Mouse (Mus musculus): ENCODE results near the gene Dtnbp1.

Gene Dtnbp1

DNA sequence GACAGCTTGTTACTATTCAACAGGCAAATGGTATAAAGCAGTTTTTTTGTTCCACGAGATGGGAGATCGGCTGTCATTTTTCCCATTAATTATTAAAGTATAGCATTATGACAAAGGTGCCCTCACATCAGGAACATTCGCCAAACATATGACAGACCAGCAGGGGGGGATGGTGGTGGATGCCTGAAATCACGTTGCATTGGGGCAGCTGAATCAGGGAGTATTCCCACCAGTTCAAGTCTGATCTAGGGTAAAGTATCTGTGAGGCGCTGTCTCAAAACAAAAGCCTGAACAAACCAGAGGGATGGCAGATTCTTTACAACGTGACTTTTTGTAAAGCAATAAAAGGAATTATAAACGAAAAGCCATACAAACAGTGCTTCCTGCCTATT, 1.1 kb downstream of the Dtnbp1 start:
- peak; percentile 48 for DNase-seq

DNA sequence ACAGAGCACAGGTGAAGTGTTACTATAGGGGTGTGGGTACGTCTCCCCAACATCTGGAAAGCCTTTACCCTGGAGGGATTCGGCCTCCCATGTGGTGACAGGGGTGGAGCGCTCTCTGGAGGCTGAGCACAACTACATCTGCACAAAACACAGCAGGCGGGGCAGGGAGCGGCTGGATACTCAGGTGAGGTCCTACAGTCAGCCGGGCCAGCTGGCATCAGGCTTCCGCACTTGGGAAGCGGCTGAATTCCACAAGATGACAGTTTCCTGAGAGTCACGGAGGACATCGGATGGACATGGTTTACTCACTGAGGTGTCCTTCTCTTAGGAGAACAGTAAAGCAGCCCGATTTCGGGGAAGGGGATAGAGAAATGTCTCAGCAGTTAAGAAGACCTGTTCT, 2.7 kb downstream of the Dtnbp1 start:
- no peak for DNase-seq

DNA sequence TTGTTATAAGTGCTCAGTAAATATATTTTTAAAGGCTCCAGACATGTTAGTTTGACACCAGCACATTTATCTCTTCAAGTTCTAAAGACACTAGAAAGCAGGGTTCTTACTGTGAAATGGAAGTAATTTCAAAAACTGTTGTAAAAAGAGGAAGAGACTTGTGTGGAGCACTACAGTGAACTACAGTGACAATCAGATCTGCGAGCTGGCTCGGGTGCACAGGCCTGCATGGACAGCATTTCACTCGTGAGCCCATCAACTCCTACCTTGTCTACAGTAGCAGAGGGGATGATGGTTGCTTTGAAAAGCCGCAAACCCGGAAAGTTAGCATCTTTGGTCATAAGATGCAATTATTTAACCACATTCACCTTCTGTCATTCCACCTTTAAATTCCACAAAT, 5.6 kb downstream of the Dtnbp1 start:
- DNase-seq = no peak

DNA sequence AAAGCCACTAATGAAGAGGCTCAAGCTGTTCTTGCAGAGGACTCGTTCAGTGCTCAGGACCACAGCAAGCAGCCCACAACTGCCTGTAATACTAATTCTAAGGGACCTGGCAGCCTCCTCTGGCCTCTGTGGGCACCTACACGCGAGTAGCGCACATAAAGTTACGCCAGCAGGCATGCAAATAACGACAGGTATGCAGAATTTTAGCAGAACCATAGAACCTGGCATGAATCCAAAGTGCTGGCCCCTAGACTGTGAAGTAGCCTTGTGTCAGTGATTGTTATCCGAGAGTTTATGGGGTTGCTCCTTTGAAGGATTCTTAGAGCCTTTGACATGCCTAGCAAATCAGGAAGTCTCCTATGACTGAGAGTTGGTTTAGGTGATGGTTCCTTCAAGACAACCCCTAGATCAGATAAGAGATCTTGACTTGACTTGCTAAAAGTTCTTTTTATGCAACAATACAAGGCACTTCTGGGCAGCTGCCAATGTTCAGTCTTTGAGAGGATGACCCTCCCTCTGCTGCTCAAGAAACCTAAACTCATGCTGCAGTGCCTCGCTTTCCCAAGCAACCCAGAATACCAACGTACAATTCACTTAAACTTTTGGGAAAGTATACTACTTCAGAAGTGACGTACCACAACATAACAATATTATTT, 9.3 kb downstream of the Dtnbp1 start:
- peak; percentile 27 for DNase-seq

DNA sequence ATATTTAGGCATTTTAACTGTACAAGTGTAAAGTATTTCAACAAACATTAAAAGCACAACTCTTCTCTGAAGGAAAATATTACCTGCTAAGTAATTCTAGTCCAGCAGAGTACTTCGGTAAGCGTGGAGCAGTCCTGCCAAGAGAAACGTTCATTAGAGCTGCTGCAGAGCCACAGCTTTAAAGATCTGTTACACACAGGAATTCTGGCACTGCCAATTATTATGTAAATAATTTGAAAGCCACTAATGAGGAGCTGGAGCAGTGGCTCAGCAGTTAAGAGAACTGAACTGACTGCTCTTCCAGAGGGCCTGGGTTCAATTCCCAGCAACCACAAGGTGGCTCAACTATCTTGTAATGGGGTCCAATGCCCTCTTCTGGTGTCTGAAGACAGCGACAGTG, 10.0 kb downstream of the Dtnbp1 start:
- DNase-seq = no peak

DNA sequence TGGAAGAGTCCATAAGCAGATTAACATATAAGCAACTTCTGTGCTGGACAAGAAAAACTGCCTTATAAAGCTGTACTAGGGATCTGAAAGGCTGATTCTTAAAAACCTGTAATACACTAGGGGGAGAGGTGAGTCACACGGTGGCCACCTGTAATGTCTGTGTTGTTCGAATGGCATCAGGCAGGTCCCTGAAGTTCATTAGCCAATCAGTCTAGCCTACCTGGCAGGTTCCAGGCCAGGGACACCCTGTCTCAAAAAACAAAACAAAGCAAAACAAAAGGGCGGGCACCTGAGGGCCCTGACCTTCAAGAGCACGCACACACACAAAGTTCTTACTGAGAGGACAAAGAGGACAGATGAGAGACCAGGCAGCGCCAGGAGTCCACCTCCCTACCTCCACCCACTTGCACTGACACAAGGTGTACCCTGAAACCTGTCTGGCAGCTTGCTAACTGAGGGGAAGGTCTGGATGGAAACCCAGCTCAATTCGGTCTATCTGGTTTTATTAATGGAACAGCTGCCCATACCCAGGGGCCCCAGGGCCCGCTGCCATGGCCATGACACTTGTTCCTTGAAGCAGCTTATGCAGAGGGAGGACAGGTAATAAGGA, 11.8 kb downstream of the Dtnbp1 start:
- no peak for DNase-seq

DNA sequence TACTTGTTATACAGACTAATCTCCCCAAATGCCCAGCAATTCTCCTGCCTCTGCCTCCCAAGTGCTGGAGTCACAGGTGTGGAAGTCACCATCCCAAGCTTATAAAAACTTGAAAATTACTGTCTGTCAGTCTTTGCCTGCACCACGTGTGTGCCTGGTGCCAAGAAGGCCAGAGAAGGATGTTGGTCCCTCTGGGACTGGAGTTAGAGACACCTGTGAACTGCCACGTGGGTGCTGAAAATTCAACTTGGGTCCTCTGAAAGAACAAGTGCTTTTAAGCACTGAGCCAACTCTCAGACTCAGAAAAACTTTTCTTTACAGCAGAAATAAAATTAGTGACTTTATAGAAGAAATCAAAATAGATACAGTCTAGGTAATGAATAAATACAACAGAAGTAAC, 15.6 kb downstream of the Dtnbp1 start:
- no peak for DNase-seq

DNA sequence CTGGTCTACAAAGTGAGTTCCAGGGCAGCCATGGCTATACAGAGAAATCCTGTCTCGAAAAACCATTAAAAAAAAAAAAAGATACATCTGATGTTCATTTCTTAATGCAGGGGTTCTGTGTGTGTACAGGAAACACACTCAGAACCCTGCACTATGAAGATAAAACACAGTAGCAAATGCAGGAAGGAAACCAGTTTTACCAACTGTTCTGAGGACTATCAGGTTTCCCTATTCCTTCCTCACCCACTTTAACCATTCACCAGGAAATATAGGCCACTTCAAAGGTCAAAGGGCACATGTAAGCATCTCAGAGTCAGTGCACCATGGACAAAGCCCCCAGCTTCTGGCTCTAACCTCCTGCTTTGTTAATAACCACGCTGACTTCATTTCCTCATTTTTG, 16.6 kb downstream of the Dtnbp1 start:
- no peak for DNase-seq

DNA sequence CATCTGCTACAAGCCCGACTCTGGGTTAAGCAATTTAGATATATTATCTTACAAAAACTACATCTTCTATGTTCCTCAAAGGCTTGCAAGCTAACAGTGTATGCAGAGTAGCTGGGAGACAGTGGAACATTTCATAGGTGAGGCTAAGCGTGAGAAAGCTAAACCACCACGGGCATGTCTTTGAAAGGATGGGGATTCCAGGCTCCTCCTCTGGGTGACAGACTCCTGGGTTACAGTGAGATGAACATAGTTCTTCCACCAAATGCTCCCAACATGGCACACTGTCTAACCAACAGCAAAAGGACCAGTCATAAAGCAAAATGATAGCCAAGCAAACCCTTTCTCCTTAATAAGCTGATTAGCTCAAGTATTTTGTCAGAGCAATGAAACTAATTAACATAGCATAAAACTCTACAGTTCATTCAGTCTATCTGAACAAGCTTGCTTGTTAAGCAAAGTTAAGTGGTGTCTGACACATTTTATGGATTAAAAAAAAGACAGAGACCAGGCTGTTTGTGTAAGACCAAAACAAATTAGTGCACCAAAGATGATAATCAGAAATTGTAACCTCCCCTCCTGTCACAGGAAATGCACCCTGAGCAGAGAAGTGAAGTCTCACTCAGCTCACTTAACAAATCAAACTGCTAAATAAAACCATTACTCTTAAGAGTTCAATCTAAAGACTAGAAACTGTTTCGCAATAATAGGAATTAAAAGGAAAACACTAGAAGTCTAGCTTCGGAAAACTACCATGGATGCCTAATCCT, 18.1 kb downstream of the Dtnbp1 start:
- DNase-seq = no peak

DNA sequence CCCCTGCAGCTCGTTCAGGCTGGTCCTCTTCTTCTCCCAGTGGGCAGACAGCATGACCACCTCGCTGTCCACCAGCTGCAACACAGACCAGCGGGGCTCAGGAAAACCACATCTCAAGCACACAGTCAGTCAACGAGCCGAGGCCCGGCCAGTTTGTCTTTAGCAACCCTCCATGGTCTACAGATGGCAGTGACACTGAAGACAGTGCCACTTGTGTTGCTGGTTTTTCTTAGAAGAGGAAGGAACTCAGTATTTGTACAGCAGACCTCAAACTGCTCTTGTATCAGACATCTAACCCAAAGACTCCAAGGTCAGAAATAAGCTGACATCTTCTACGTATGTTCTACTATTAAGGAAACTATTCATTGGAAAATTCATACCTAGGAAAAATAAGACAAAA, 19.1 kb downstream of the Dtnbp1 start:
- DNase-seq = no peak

DNA sequence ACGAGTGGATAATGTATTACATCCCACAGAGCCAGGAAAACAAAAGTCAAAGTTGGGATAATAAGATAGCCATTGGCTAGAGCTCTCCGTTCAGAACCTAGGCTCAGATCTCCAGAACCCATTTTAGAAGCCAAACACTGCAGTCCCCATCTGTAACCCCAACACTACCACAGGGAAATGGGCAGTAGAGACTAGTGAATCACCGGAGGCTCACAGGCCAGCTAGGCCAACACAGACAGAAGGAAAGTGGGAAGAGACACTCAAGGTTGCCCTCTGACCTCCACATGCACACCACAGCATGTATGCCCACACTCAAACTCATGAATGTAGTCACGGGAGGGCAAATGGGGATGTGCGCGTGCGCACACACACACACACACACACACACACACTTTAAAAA, 22.5 kb downstream of the Dtnbp1 start:
- no peak for DNase-seq

DNA sequence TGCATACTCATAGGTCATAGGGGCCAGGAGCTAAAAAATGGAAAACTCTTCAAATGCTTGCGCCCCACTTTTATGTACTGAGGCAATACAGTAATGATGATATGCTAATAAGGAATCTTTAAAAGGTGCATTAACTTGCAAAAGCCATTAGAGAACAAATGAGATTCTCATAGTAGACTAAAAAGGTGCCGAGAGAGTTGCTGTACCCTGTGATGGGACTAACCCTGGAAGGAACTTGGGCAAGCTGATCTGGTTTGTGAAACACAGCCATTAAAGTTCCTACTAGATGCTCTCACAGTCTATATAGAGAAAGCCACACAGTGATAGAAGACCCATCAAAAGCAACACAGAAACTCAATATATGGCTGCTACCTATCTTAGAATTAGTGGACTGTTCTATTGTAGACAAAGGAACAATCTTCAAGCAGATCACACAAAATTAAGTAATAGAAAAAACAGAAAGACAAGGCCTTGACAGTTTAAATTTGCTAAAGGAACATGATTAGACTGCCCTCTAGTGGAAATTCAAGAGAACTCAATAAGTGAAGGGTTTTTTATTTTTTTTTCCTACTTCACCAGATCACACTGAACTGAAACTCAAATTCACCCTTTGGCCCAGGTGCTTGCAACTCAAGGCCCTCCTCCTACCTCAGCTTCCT, 24.3 kb downstream of the Dtnbp1 start:
- DNase-seq = no peak

DNA sequence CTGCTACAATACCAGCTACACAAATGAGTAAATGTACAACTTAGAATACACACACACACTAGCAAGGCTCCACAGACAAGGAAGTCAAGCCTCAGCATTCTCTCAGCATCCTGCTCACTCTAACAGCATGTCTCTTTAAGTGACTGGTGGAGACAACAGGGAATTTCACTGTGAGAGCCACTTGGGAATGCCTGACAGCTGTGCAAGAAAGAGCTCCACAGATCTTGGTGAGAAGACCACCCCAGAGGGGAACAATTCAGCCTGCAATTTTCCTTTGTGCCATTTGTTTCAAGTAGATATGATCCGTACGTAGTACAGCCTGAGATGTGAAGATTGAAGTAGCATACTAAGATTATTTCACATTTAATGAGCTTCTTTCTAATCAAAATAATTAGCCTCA, 24.9 kb downstream of the Dtnbp1 start:
- no peak for DNase-seq

DNA sequence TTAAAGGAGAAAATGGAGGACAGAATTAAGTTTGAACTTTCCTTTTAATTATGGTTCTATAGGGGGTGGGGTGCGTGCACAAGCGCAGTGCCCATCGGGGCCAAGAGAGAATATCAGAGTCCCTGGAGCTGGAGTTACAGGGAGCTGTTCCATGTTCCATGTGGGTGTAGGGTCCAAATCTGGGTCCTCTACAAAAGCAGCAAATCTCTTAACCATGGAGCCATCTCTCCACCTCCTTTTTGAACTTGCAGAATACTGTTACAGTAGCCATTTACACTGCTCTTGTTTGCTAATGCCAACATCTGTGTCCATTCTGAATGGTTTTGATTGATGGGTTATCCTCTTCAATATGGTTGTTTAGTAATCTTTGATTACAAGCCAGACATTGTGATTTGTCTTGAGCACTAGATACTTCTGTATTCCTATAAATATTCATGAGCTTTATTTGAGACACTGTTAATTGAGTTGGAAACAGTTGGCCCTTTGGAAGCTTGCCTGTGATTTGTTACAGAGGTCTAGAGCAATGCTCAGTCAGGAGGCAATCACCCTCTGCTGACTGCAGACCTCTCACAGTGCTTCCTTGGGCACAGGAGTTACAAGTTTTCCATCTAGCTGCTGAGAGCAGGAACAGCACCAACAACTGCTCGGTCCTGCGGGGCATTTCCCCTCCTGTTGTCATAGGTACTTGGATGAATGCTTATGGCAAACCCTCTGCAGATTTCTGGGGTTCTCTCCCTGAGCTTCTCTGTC, 41.2 kb downstream of the Dtnbp1 start:
- DNase-seq = no peak

DNA sequence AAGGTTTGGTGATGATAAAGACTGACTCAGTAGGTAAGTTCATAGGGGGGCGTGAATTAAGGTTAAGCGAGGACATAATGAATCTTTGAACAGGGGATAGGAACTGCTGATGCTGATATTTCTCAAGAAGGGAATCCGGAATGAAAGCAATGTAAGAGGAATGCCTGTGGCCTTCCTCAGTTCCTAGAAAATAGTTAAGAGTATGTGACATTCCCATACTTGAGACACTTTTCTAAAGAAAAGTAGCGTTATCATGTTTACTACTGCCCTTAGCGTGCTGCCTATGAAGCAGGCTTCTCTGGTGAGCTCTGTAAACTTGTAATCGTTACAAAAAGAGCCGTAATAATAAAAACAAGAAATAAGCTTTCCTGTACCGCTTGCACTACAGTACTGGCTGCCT, 44.9 kb downstream of the Dtnbp1 start:
- no peak for DNase-seq

DNA sequence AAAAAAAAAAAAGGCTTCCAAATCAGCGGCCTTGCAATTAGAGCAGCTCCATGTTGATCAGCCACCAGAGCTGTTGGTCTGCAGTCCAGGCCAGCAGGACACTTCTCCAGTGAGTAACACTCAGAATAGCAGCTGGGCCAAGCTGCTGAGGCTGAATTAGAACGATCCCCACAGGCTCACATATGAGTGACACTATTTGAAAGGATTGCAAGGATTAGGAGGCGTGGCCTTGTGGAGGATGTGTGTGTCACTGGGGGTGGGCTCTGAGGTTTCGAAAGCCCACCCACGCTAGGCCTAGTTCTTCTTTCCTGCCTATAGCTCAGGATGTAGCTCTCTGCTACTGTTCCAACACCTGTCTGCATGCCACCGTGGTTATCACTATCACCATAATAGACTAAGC, 46.2 kb downstream of the Dtnbp1 start:
- no peak for DNase-seq

DNA sequence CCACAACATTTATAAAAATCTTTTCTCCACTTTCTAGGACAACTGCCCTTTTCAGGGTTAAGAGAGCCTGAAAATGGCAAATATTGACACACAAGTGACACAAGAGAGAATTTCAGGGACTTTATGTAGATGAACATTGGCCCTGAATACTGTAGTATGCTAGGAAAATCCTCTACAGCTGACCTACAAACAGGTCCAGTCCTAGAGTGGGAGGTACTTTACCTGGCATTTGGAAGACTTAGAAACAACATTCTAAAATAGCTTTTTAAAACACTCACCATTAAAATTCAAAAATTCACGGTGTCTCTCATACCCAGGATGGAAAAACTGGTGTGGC, 47.7 kb downstream of the Dtnbp1 start:
- no peak for DNase-seq

DNA sequence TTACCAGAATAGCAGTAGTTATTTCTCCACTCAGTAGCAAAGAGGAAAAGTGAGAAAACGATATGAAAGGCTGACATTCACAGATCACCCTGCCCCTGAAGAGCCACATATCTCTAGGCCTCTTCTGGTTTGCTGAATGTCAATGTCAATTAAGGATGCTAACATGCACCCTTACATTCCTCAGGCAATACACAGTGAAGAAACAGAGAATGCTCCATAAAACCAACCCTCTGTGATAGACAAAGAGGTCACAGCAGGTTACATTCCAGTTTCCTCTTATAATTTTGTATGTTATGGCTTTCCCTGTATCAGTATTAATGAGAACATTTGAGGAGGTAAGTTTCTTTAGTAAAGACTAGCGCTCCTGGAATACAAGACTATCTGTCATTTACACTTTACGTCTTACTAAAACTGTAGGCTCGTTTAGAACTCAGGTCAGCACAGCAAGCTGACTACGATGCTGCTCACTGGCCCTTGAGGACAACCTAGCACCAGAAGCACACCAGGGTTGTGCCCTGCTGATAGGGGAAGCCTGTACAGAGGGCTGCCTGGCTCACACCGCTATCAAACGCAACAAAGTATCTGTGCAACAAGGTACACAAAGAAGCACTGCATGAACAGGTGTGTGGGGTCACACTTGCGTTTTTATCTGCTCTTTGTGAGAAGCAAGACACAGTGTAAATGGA, 48.3 kb downstream of the Dtnbp1 start:
- DNase-seq = no peak

DNA sequence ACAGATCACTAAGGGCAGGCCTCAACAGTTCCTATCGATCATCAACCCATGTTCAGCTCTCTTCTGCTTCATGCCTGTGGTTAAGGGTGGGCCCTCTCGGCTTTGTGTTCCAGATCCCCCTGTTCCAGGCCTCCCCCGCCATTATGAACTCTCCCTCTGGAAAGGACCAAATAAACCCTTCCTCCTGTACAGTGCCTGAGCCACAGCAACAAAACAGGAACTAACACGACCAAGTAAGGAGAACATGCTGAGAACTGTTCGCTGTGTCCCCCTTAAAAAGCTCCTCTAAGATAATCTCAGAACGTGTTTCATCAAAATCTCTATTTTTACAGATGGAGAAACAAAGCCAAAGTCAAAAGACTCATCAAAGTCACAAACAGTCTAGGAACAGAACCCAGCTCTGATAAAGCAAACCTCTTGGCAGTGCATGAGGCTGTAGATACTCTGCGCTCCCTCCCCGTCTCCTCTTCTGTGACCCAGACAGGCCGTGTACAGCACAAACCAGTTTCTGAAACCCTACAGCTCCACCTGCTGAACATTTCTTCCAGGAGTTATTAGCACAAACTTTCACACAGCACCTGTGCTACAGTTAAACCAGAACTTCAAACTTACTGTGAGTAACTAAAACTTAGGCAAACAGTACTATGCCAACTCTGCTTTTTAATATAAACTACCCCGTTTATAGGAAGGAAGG, 49.4 kb downstream of the Dtnbp1 start:
- peak; percentile 35 for DNase-seq

DNA sequence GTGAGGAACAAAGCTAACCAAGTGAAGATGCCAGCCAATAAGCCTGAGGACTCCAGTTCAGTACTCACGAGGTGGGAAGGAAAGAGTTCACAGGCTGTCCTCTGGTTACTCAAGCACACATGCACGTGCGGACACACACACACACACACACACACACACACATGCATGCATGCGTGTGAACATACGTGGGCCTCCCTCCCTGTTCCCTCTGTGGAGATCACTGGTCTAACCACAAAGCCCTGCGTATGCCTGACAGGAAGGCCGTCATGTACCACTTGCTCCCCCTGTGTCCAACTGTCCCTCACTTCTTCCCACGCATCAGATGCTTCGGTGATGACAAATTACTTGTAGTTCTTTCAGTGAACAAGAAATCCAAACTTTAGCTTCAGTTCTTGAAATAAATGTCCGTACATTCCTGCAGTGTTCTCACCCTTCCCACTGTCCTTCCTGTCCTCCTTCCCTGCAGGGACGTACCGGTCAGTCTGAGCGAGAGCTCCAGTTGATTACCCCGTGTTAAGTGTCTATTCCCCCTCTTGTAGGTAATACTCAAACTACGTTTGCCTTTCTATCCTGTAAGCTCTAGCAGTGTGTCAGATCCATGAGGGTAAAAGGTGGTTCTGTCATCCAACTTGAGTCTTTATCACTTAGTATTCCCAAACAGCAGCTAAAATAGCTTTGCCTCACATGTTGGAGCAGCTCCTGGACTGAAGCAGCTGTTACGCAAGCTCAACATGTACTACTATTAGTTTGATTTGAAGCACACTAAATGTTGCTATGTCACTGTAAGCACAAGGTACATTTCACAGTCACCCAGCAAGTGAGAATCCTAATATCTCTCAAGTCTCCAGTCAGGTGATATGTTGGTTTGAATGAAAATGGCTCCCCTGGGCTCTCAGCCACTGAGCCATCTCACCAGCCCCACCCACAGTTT, 53.4 kb downstream of the Dtnbp1 start:
- no peak for DNase-seq
